Mouse (Mus musculus): ENCODE data around the gene Lag3. TPM values are rescaled to one million over a fixed set of nuclear protein-coding genes. Genes with fewer than 3 reads are reported as not detected.

Gene Lag3
- polyA plus RNA-seq, 1 experiment from 2014 or later, result 3.2 TPM

- H3K9me3 ChIP-seq (replicated peaks), result no peaks in the 10 kb centered on the region
- WGBS, result 73% methylated on average over 12 of the region's 12 CpGs
- H3K4me2 ChIP-seq, result no peak overlapping the region
- no peak for ATAC-seq (ENCODE audit: low FRiP score)
- H3K27ac ChIP-seq (replicated peaks), result 0 out of 2 replicates have a peak overlapping the region, but pooled peaks have one; percentile 18
- no peaks in the 10 kb centered on the region for H3K27me3 ChIP-seq (replicated peaks)
- peaks cover 38% of the 10 kb centered on the region for H3K4me1 ChIP-seq
- no peak overlapping the region for H3K4me3 ChIP-seq (replicated peaks)
- H3K9ac ChIP-seq (replicated peaks), result no peak overlapping the region
- H3K36me3 ChIP-seq, result peaks cover 30% of the 10 kb centered on the region
Observed at GRCm38 (mm10) chr6:124854647-124855046, 56.9 kb downstream of the Lag3 start.

Other genes starting within 250 kb of the Lag3 start
- gene Lpcat3, start 248.7 kb downstream of the Lag3 start, polyA plus RNA-seq (2015; fragmentation: Nextera tagmentation; extraction: Ambion mirVana), result 47.2 and 56.6 TPM in 2 replicates
- 99.9 and 132 TPM in 2 replicates for gene Emg1, start 199.5 kb downstream of the Lag3 start, polyA plus RNA-seq (2015; fragmentation: Nextera tagmentation; extraction: Ambion mirVana)
- 267 and 291 TPM in 2 replicates for gene Phb2, start 199.4 kb downstream of the Lag3 start, polyA plus RNA-seq (2015; fragmentation: Nextera tagmentation; extraction: Ambion mirVana)
- gene Ptpn6, start 173.0 kb downstream of the Lag3 start, polyA plus RNA-seq (2015; fragmentation: Nextera tagmentation; extraction: Ambion mirVana), result 4.8 and 24.7 TPM in 2 replicates
- gene Grcc10, start 170.3 kb downstream of the Lag3 start, polyA plus RNA-seq (2015; fragmentation: Nextera tagmentation; extraction: Ambion mirVana), result 572 and 623 TPM in 2 replicates
- gene Gm45234, start 155.7 kb downstream of the Lag3 start, polyA plus RNA-seq (2015; fragmentation: Nextera tagmentation; extraction: Ambion mirVana), result 0.17 TPM in 1 of 2 replicates, not detected in the other
- 23.1 and 24.0 TPM in 2 replicates for gene Atn1, start 155.2 kb downstream of the Lag3 start, polyA plus RNA-seq (2015; fragmentation: Nextera tagmentation; extraction: Ambion mirVana)
- 197 and 226 TPM in 2 replicates for gene Eno2, start 142.0 kb downstream of the Lag3 start, polyA plus RNA-seq (2015; fragmentation: Nextera tagmentation; extraction: Ambion mirVana)
- 1.5 and 1.7 TPM in 2 replicates for gene Lrrc23, start 132.0 kb downstream of the Lag3 start, polyA plus RNA-seq (2015; fragmentation: Nextera tagmentation; extraction: Ambion mirVana)
- gene Spsb2, start 103.0 kb downstream of the Lag3 start, polyA plus RNA-seq (2015; fragmentation: Nextera tagmentation; extraction: Ambion mirVana), result 7.9 and 9.2 TPM in 2 replicates
- gene Tpi1, start 97.4 kb downstream of the Lag3 start, polyA plus RNA-seq (2015; fragmentation: Nextera tagmentation; extraction: Ambion mirVana), result 481 and 545 TPM in 2 replicates
- 190 and 199 TPM in 2 replicates for gene Usp5, start 82.2 kb downstream of the Lag3 start, polyA plus RNA-seq (2015; fragmentation: Nextera tagmentation; extraction: Ambion mirVana)
- 23.7 and 52.8 TPM in 2 replicates for gene Cdca3, start 82.2 kb downstream of the Lag3 start, polyA plus RNA-seq (2015; fragmentation: Nextera tagmentation; extraction: Ambion mirVana)
- 0.69 and 0.70 TPM in 2 replicates for gene Gnb3, start 71.4 kb downstream of the Lag3 start, polyA plus RNA-seq (2015; fragmentation: Nextera tagmentation; extraction: Ambion mirVana)
- gene P3h3, start 54.0 kb downstream of the Lag3 start, polyA plus RNA-seq (2015; fragmentation: Nextera tagmentation; extraction: Ambion mirVana), result 22.2 and 24.0 TPM in 2 replicates
- gene Gpr162, start 47.7 kb downstream of the Lag3 start, polyA plus RNA-seq (2015; fragmentation: Nextera tagmentation; extraction: Ambion mirVana), result 28.9 and 33.8 TPM in 2 replicates
- 0.17 and 0.61 TPM in 2 replicates for gene Cd4, start 23.5 kb downstream of the Lag3 start, polyA plus RNA-seq (2015; fragmentation: Nextera tagmentation; extraction: Ambion mirVana)
- 637 and 745 TPM in 2 replicates for gene Ptms, start 8.4 kb upstream of the Lag3 start, polyA plus RNA-seq (2015; fragmentation: Nextera tagmentation; extraction: Ambion mirVana)
- 543 and 603 TPM in 2 replicates for gene Mlf2, start 19.7 kb upstream of the Lag3 start, polyA plus RNA-seq (2015; fragmentation: Nextera tagmentation; extraction: Ambion mirVana)
- 95.4 and 112 TPM in 2 replicates for gene Cops7a, start 53.8 kb upstream of the Lag3 start, polyA plus RNA-seq (2015; fragmentation: Nextera tagmentation; extraction: Ambion mirVana)
- gene Pianp, start 85.0 kb upstream of the Lag3 start, polyA plus RNA-seq (2015; fragmentation: Nextera tagmentation; extraction: Ambion mirVana), result 59.4 and 72.4 TPM in 2 replicates
- gene Zfp384, start 97.4 kb upstream of the Lag3 start, polyA plus RNA-seq (2015; fragmentation: Nextera tagmentation; extraction: Ambion mirVana), result 18.5 and 19.5 TPM in 2 replicates
- 129 and 133 TPM in 2 replicates for gene Ing4, start 128.1 kb upstream of the Lag3 start, polyA plus RNA-seq (2015; fragmentation: Nextera tagmentation; extraction: Ambion mirVana)
- 17.3 and 21.5 TPM in 2 replicates for gene Acrbp, start 138.0 kb upstream of the Lag3 start, polyA plus RNA-seq (2015; fragmentation: Nextera tagmentation; extraction: Ambion mirVana)
- 1.0 and 1.2 TPM in 2 replicates for gene Lpar5, start 156.2 kb upstream of the Lag3 start, polyA plus RNA-seq (2015; fragmentation: Nextera tagmentation; extraction: Ambion mirVana)
- gene Chd4, start 184.3 kb upstream of the Lag3 start, polyA plus RNA-seq (2015; fragmentation: Nextera tagmentation; extraction: Ambion mirVana), result 87.5 and 93.9 TPM in 2 replicates
- 47.8 and 58.0 TPM in 2 replicates for gene Nop2, start 220.2 kb upstream of the Lag3 start, polyA plus RNA-seq (2015; fragmentation: Nextera tagmentation; extraction: Ambion mirVana)
- 20.1 and 24.6 TPM in 2 replicates for gene Iffo1, start 233.5 kb upstream of the Lag3 start, polyA plus RNA-seq (2015; fragmentation: Nextera tagmentation; extraction: Ambion mirVana)

Data from neural tube, embryonic 15.5 days (tissue).